Mouse (Mus musculus) megakaryocyte, embryonic 14.5 days (primary cell): ENCODE measurements at regions not wholly inside any gene's neighbourhood (a gene's known extent, or its start where the extent isn't known, plus 50 kb on each side); places are given as distances from the start of the nearest gene placed in this dataset.

ENCODE experiments used
- FLI1 ChIP-seq: IDR thresholded peaks from 2 replicates; pipeline ENCODE4 v1.6.1; 2012; ENCODE audit warnings: low read length, inconsistent platforms, mixed read lengths
- GATA1 ChIP-seq: IDR thresholded peaks from 3 replicates; pipeline ENCODE4 v1.6.1; 2012; ENCODE audit warnings: mixed read lengths, low read length, inconsistent platforms, borderline replicate concordance

DNA sequence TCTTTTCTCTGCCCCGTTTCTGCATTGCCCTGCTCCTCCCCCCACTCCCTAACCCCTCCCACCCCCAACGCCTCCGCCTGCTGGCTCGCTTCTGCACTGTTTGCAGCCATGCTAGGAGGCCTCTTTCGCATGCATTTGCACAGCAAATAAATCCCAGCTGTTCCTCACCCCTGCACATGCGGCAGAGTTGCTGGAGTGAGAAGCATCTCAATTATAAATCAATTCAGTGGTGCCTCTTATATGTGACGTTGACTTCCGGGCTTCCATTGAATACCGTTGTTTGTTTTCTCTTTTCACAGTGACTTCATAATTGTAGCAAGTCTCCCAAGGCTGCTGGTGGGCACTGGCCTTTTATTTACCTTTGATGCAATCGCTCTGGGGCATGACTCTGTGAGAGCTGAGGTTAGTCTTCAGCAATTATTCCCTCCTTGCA is 144.3 kb downstream of the Zfp281 start:
- TF ChIP-seq GATA1, result no peak
- TF ChIP-seq FLI1, result no peak
